Mouse (Mus musculus) layer of hippocampus, postnatal 14 days (tissue): ENCODE data around the gene Ago3. TPM values are rescaled to one million over a fixed set of nuclear protein-coding genes. Genes with fewer than 3 reads are reported as not detected.

Experiments used
- DNase-seq, 2 experiments: peaks; one replicate each; pipeline ENCODE4 v3.0.0; 2021 to 2022; ENCODE audit warnings: low spot score in 2 of 2, mixed read lengths in 1 of 2
- total RNA-seq, 2 experiments: library from RNA; stranded (reverse); gene quantifications; 2 replicates each; pipeline ENCODE4 v1.2.3; 2021

Ago3 gene
- total RNA-seq, 2 experiments from 2014 or later, result 35.7 to 37.6 TPM

- DNase-seq, result no peak
Observed at GRCm38 (mm10) chr4:126428682-126429346, 542 bp downstream of the Ago3 start.

GRCm38 (mm10) chr4:126423866-126424265 is 5.5 kb downstream of the Ago3 start:
- DNase-seq, result no peak

GRCm38 (mm10) chr4:126415707-126416106 is 13.6 kb downstream of the Ago3 start:
- DNase-seq, result no peak

- DNase-seq, result no peak
Observed at GRCm38 (mm10) chr4:126412526-126412925, 16.8 kb downstream of the Ago3 start.

GRCm38 (mm10) chr4:126371497-126371896 is 57.9 kb downstream of the Ago3 start:
- no peak for DNase-seq

- DNase-seq, result no peak
Observed at GRCm38 (mm10) chr4:126360069-126360468, 69.3 kb downstream of the Ago3 start.

GRCm38 (mm10) chr4:126343451-126343850 is 85.9 kb downstream of the Ago3 start:
- no peak for DNase-seq

- DNase-seq, result no peak
Observed at GRCm38 (mm10) chr4:126339461-126339860, 89.9 kb downstream of the Ago3 start.

- no peak for DNase-seq
Observed at GRCm38 (mm10) chr4:126332358-126332757, 97.0 kb downstream of the Ago3 start.

GRCm38 (mm10) chr4:126331751-126332150 is 97.6 kb downstream of the Ago3 start:
- DNase-seq, result no peak

GRCm38 (mm10) chr4:126330295-126330694 is 99.1 kb downstream of the Ago3 start:
- DNase-seq, result no peak

- DNase-seq, result no peak
Observed at GRCm38 (mm10) chr4:126326036-126326435, 103.3 kb downstream of the Ago3 start.

- no peak for DNase-seq
Observed at GRCm38 (mm10) chr4:126325281-126325861, 104.0 kb downstream of the Ago3 start, which contains the start of gene Tekt2. Gene Tekt2, minus strand, starts transcription at chr4:126325688.

- DNase-seq, result no peak
Observed at GRCm38 (mm10) chr4:126324861-126325260, 104.5 kb downstream of the Ago3 start.

GRCm38 (mm10) chr4:126322646-126323045 is 106.7 kb downstream of the Ago3 start:
- no peak for DNase-seq

GRCm38 (mm10) chr4:126321854-126322511 is 107.4 kb downstream of the Ago3 start:
- DNase-seq, result no peak

GRCm38 (mm10) chr4:126321111-126321853 is 108.1 kb downstream of the Ago3 start, which contains the start of gene Adprhl2:
Gene Adprhl2, minus strand, starts transcription at chr4:126321703.
- DNase-seq, result peak; percentile 99

- no peak for DNase-seq
Observed at GRCm38 (mm10) chr4:126319806-126320205, 109.5 kb downstream of the Ago3 start.

- no peak for DNase-seq
Observed at GRCm38 (mm10) chr4:126316443-126317040, 112.8 kb downstream of the Ago3 start.

- peak; percentile 28 to 31 for DNase-seq
Observed at GRCm38 (mm10) chr4:126315931-126316330, 113.4 kb downstream of the Ago3 start.

GRCm38 (mm10) chr4:126314393-126314792 is 115.0 kb downstream of the Ago3 start:
- DNase-seq, result no peak
